Mouse (Mus musculus) NIH3T3 (cell line): ENCODE data around the gene Hlcs.

Source experiments
- DNase-seq: peaks from one replicate; pipeline ENCODE4 v3.0.0-alpha.2; 2012; ENCODE audit warnings: low read depth

Gene Hlcs

DNA sequence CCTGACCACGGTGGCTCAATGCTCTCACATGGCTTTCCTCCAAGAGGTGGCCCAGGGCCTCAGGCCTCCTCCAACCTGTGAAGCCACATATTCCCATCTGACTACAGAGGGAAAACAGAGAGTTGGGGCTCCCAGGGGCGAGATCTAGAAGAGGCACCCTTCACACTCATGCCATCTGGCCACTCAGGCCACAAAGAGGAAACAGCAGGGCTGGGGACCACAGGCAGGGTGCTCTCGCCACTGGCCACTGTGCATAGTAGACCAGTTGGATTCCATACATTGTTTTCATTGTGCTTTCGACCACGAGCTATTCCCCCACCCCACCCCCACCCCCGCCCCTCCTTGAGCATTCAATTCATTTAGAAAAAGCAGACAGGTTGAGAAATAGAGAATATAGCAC lies 151.4 kb downstream of the Hlcs start:
- no peak for DNase-seq

DNA sequence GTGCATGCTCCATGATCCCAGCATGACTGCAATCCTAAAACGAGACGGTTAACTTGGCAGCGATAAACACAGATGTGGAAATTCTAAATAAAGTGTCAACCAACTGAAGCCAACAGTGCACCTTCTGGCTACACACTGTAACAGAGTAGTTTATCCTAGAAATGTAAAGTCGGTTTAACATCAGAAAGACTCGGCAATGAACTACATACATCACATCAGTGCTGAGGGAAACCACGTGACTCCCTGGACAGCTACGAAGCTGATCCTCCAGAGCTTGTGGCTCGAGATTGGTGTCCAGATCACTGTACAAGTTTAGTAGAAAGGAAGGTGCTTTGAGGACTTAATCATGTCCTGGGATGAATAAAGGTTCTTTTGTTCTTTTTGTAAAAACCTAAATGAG lies 155.6 kb downstream of the Hlcs start:
- no peak for DNase-seq

DNA sequence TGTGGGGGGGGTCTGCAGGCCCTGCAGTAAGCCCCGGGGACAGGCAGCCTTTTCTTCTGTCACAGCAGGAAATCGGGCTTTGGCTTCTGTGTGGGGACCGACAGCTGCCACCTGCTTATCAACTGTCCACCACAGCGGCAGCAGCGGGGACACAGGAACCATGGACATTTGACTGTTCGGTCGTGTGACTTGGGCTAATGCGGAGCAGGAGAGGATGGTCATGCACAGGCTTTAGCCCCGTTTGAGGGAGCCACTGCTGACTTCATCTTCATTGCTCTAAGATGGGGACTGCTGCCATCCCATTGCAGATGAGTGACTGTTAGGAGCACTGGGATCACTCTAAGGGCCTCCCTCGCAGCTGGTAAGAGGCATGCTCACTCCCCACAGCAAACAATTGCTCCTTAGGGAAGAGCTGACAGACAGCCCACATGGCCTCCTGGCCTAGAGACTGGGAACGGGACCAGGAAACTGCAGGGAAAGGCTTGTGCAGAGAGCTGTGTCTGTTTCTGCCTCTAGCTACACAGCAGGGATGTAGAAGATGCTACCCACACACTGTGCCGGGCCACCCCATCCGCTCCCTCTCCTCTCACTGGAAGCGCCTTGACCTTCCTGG lies 158.2 kb downstream of the Hlcs start:
- peak; percentile 11 for DNase-seq

DNA sequence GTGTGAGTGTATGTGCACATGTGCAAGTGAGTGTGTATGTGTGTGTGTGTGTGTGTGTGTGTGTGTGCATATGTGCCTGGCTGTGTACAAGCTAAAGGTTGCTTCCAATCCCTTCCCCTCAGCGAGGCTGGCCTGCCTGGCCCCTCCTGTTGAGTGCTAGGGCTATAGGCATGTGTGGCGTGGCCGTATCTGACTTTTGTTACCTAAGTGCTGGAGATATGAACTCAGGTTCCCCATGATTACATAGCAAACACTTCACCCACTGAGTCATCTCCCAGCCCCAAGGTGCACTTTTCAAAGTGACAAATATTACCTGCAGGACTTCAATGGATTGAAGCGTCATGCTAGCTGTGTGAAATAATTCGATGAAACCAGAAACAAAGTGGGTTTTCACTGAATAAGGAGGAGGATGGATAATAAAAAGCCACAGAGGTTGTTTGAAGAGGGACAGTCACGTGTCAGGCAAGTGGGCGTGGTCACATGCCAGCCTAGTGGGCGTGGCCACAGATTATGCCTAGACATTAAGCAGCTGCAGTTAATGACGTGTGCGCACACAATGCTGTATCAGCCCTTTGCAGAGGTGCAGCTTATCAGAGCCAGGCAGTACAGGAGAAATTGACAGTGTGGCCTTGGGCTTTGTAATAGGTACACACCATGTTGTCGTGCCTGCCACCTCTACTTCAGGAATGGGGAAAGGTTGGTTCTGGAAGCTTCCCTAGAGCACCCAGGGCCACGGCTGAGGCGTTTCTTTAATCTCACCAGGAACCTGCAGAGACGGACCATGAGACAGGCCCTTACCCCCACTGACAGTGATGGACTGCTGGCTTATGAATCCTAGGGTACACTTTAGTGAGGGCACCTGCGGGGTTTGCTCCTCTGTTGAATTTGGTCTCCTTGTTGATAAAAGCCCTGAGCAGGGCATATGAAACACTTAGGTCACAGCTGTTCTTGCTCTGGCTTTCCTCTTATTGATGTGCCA lies 163.0 kb downstream of the Hlcs start:
- DNase-seq: no peak

DNA sequence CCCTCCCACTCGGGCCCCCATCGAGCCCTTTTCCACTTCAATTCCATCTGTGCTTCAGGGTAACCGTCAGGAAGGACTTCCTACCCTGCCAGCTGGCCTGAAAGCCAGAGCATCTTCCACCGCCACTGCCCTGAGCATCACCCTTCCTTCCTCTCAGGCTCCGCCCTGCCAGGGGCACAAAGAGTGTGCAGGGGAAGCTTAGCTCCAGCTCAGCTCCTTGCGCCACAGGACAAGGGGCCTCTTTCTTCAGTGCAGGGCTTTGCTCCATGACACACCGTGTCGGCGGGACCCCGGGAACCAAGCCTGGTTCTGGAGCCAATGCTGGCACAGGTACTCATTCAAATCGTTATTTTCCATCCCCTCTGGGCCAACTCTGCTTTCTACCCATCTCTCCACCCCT lies 165.2 kb downstream of the Hlcs start:
- DNase-seq: no peak

DNA sequence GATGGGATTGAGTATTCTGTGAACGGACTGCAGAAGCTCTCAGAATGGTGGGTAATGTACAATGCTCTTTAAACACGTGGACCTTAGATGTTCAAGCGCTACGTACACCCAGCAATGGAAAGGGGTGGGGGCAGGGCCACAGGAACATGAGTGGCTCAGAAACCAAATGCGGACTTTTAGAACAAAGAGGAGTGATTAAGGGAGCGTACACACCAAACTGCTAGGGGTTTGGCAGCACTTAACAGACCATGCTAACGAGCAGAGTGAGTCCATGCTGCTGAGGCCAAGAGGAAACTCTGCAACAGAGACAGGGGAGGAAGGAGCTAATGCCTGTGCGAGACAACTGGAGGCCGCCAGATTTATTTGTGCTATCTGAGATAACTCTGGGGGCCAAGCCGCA lies 170.0 kb downstream of the Hlcs start:
- DNase-seq: no peak

DNA sequence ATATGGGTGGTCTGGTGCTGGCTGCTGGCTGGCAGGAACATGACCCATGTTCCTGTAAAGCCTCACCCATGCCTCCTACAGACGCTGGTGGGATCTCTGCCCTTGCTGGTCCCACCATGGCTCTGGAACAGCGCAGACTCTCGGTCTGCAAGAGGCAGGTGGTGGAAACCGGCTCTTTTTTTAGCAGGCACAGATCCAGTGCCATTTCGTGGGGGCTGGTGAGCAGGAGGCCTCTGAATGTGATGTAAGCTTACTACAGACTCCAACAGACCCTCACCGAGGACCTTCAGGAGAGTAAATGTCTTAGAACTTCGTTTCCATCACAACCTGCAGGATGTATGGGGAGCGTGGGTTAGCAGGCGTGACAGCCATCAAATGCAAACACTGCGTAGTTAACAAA lies 172.6 kb downstream of the Hlcs start:
- DNase-seq: no peak

DNA sequence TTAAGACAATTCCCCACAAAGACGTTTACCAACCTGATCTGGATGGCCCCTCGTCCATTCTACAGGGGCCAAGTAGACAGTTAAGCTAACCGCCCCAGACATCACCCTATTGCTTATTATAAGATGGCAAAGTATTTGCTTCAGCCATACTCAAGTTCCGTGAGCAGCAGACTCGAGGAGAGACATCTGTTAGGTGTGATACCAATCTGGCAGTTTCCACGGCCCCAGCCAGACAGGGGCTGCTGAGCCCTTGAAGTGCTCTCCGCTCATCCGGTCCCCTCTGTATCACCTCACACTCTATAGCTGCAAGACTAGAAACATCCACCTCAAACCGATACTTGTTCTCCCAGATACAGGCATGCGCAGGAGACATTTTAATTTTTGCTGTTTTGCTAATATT lies 179.2 kb downstream of the Hlcs start:
- no peak for DNase-seq

DNA sequence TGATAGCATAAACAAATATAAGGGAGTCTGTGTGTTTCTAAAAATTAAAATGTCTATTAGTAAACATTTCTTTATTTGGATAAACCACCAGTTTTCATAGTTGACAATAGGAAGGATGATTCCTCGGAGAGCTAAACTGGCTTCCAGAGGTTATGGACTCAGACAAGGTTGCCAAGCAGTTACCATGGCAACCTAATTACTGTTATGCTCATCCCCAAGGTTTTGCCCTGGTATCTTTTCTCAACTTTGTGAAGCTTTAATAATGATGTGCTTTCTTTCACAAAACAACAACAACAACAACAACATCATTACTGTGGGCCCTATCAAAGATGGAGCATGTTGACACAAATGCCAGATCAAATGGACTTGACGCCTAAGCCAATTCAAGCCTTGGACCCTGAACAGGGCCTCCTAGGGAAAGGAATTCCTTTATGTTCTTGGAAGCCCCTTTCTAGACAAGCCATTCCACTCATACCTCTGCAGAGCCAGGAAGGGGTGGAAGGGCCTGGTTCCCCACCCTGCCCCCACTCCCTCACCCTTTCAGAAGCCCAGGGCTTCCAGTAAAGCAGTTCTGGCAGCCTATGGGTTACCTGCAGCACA lies 185.0 kb downstream of the Hlcs start:
- no peak for DNase-seq

DNA sequence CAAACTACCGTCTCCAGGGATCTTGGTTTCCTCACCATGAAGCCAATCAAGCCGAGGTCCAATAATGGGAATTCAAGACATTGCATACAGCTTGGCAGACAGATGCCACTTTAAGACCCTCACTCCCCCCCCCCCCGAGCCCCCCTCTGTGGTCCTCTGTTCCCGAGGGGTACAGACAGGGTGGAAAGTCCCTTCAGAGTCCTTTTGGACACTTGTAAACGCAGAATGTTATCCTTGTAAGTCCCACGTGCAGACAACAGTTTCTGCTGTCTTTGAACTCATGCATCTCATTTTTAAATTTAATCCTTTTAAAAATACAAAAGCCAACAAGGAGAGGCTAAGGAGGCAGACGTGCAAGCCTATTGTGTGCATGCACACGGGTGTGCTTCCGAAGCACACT lies 187.2 kb downstream of the Hlcs start:
- no peak for DNase-seq

DNA sequence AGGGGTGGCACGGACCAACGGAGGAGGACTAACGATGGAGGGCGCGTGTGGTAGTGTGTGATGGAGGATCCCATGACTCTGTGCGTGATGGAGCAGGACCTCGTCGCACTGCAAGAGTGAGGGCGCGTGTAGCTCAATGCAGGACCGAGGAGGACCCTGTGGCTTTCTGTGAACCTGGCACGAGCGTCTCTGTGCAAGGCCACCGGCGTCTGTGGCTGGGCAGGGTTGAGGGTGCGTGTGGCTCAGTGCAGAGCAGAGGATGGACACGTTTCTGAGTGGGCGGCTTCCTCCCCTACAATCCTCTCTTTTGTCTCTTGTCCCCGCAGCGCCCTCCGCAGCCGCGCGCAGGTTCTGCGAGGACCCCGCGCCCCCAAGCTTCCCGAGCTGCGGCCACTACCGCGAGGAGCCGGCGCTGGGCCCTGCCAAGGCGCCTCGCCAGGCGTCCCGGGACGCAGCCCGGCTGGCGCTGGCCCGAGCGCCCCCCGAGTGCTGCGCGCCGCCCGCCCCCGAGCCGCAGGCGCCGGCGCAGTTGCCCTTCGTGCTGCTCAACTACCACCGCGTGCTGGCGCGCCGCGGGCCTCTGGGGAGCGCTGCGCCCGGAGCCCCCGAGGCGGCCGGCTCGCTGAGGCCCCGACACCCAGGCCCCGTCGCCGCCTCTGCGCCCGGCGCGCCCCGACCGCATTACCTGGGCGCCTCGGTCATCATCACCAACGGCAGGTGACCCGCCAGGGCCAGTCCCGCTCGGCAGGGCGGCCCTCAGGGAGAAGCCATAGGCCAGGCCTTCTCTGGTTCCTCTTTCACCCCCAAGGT lies 188.0 kb downstream of the Hlcs start:
- DNase-seq: no peak

DNA sequence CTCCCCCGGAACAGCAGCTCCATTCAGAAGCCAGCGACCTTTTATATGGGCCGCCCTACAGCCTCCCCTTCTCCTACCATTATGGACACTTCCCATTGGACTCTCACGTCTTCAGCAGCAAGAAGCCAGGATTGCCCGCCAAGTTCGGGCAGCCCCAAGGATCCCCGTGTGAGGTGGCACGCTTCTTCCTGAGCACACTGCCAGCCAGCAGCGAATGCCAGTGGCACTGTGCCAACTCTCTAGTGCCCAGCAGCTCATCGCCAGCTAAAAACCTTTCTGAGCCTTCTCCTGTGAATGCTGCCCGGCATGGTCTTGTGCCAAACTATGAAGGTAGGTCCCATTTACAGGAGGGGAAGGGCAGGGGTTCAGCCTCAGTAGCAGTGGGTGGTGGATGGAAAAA lies 190.1 kb downstream of the Hlcs start:
- no peak for DNase-seq

DNA sequence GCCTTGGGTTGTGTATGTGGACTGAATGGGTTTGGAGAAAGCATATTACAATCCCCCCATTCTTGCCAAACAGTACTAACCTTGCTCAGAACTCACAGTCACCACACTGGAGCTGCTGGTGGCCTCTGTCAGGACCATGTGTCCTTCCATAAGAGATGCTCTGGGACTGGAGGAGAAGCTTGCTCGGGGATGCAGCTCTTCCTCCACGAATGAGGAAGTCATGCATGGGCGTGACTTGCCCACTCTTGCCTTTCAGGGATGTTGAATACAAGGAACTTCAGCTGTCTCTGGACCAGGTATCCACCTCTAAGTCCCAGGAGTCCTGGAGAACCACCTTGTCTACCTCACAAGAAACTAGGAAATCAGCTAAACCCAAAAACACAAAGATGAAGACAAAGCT lies 191.0 kb downstream of the Hlcs start:
- DNase-seq: no peak

DNA sequence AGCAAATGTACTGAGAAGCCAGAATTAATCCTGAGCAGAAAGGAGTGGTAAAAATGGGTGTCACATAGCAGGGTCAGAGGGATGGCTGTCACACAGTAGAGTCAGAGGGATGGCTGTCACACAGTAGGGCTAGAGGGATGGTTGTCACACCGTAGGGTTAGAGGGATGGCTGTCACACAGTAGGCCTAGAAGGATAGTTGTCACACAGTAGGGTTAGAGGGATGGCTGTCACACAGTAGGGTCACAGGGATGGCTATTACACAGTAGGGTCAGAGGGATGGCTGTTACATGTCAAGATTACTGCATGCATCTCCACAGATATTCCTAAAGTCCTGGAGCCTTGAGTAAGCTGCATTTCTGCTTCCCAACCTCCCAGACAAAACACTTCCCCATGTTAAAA lies 195.0 kb downstream of the Hlcs start:
- DNase-seq: no peak

DNA sequence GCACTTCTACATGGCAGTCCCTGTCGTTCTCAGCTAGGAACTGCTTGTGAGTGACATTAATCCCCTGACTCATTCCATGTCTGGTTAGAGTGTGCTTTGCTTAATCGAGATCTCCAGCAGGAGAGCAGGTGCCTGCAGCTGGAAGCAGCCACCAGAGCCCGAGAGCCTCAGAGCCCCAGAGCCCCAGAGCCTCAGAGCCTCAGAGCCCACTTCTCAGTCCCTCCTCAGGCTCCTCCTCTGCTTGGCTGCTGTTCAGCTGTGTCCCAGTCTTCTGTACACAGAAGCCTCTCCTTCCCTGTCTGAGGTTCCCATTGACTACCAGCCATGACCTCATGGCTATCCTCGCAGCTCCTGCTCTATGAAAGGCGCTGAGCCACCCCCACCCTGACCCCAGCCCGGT lies 196.0 kb downstream of the Hlcs start:
- DNase-seq: no peak

DNA sequence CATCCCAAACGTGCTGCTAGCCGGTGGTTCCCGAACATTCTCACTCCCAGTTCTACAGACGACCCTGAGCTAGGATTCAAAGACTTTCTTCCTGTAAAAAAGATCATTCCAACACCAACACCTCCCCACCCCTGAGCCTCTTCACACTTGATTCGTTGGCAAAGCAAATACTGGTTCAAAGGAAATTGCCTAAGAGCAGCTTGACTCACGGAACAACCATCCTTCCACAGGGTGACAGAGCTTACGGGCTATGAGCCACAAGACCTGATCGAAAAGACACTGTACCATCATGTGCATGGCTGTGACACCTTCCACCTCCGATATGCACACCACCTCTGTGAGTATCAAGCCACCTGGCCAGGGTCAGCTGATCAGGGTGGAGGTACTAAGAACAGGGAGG lies 198.7 kb downstream of the Hlcs start:
- no peak for DNase-seq

DNA sequence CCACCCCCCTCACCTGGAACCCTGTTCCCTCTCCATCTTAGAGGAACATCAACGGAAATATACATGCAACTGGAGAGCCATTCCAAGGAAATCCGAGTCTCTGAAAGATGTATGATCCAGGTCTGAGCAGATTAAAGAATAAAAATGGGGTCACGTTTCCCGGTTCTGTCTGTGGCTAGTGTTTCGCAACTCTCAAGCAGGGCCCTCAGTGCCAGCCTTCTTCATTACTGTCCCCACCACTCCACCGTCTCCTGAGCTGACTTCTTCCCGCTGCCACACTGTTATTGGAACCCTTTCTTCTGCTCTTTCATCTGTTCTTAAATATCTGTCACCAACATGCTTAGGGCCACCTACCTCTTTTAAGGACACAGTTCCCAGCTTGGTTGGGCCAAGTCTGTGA lies 200.2 kb downstream of the Hlcs start:
- DNase-seq: no peak

DNA sequence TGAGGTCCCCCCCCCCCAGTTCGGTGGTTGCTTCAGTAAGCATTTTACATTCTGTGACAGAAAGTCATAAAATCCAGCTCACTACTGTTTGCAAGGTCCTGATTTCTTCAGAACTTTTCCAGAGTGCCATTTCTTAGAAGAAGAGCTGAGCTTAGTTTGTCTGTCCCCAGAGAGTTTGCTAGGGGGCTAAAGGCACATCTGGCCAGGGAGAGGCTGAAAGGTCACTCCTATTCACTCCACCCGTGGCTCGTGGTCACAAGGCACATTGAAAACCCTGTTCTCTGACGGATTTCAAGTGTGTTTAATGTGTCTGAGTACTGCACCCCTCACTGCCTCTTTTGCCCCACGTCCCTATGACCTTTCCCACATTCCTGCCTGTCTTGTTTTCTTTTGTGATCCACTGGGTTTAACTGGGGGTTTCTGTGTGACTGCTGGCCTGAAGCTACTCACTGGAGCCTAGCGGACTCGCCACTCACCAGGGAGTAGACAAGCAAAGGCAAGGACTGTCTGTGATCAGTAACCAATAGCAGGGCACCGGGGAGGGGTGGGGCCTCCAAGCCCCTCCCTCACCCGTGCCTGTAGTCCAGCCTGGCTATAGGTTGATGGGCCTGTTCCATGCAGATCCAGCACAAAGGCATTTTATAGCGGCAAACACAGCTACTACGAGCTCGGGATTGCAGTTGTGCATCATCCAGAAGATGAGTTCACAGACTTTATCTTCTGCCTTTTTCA lies 215.5 kb downstream of the Hlcs start:
- peak; percentile 7 for DNase-seq

DNA sequence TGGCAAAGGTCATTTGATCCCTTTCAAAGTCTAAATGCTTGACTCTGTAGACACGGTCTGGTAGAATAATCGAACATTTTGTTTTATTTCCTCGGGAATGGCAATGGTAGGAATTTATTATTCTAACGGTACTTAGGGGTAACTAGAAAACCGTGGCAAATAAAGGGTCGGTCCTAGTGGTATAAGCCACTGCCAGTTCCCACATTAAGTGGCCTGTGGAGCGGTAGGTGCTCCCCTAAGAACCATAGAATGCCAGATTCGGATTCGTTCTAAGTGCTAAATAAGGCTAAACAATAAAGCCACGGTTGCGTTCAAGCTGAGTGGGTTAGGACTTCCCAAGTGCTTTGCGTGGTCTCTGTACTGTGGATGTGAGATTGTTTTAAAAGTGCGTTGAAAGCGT lies 216.9 kb downstream of the Hlcs start:
- no peak for DNase-seq

DNA sequence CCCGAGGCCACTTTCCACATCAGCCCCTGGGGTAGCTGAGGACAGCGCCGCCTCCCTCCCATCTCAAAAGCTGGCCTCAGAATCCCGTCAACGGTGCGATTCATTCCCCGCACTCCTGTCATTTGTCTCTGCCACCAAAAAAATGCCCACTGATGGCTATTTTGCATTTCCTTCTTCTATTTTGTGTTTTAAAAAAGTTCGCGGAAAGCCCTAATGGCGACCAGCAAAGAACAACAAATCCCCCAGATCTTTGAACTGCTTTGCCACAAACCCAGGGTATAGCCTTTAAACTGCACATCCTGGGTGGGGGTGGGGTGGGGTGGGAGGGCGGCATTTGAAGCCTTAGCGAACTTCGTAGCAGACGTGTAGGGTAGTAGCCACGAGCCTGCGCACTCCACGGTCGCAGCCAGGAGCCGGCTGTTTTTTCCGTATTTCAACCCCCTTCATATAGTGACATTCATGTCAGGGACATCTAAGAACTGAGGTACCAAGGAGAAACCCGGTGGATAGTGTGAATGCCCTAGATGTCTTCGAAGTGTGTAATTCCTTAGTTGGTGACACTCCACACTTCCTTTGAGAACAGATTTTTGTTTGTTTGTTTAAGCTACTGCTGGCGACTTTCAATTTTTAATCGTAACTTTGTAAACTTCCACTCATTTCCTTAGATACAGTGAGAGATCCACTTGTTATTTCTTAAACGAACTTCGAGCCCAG lies 218.1 kb downstream of the Hlcs start:
- DNase-seq: no peak
